Mouse (Mus musculus): Measurements from ENCODE around the gene Usp40. TPM values are rescaled to one million over a fixed set of nuclear protein-coding genes. Genes with fewer than 3 reads are reported as not detected.

The Usp40 gene
- polyA plus RNA-seq, 1 experiment, result 9.9 TPM

DNA sequence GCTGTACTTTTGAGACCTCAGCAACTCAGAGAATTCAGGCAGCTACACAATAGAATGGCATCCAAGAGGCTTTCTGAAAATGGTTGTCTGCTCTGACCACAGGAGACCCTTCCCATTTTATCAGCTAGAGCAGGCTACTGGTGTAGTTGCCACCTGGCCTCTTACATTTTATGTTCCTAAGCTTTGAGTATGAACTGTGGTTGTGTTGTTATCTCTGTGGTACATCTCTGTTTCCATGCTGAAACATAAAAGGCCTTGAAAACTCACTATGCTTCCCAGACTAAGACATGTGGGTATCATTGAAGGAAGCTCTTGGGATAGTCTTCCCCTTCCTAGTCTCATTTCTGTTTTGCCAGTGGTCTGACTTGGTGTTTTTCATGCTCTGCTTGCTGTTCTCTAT lies 106.2 kb downstream of the Usp40 start:
- Histone ChIP-seq H3K4me3 (replicated peaks; ENCODE audit: extremely low read depth, low read depth, low read length) (no peak overlapping the region), H3K4me1 (ENCODE audit: control insufficient read depth, insufficient read depth, low read length) (peaks cover 8% of the 10 kb centered on the region; the same call in 1 of the 2 replicates)
- DNase-seq, result no peak
- TF ChIP-seq CTCF (IDR thresholded peaks at IDR 0.05; ENCODE audit: insufficient read depth, low read length), result no peak
- TF ChIP-seq POLR2A (IDR thresholded peaks at IDR 0.05; ENCODE audit: borderline replicate concordance, extremely low read depth, low read depth, low read length), result no peak

DNA sequence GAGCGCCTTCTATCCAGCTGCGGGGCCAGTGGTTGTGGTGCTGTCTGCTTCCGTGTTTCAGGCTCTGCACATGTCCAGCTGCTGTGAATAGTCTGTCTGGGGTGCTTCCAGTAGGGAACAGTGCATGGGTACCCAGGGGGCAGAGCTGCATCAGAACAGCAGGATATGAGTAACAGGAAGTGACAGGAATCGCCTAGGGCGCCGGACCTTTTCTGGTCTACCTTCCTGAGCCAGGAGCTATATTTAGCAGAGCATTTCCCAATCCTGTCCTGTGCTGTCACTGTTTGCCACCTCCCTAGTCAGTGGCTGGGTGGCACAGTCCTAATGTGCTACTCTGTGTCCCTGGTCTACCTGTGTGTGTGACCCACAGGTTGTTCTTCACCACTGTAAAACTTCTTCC lies 107.4 kb downstream of the Usp40 start:
- no peak for DNase-seq
- 24% methylated on average over 6 of the region's 6 CpGs for WGBS
- no peak for TF ChIP-seq CTCF (IDR thresholded peaks at IDR 0.05; ENCODE audit: insufficient read depth, low read length)
- no peak for TF ChIP-seq POLR2A (IDR thresholded peaks at IDR 0.05; ENCODE audit: borderline replicate concordance, extremely low read depth, low read depth, low read length)

DNA sequence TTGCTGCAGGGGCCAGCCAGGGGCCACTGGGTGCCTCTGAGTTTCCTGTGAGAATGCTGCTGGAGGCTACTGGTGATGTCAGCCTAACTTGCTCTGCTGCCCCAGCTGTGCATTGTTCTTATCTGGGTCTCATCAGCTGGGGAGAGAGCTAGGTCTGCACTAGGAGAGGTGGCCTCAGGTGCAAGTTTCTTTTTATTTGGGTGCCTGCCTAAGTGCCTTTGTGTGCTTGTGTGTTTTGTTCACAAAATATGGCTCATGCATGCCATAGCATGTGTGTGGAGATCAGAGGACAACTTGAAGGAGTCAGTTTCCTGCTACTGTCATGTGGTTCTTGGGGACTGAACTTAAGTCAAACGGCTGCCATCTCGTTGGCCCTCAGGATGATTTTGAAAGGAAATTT lies 108.7 kb downstream of the Usp40 start:
- 23% methylated on average over 2 of the region's 2 CpGs for WGBS
- Histone ChIP-seq H3K4me3 (replicated peaks; ENCODE audit: extremely low read depth, low read depth, low read length) (no peak overlapping the region), H3K4me1 (ENCODE audit: control insufficient read depth, insufficient read depth, low read length) (peaks cover 8% of the 10 kb centered on the region; the same call in 1 of the 2 replicates)
- no peak for DNase-seq
- TF ChIP-seq POLR2A (IDR thresholded peaks at IDR 0.05; ENCODE audit: borderline replicate concordance, extremely low read depth, low read depth, low read length) (no peak), CTCF (IDR thresholded peaks at IDR 0.05; ENCODE audit: insufficient read depth, low read length) (no peak)

More for the DNA sequence above, 107.4 kb downstream of the Usp40 start:
- Histone ChIP-seq H3K4me1 (ENCODE audit: control insufficient read depth, insufficient read depth, low read length) (peaks cover 8% of the 10 kb centered on the region; the same call in 1 of the 2 replicates), H3K4me3 (replicated peaks; ENCODE audit: extremely low read depth, low read depth, low read length) (no peak overlapping the region)

DNA sequence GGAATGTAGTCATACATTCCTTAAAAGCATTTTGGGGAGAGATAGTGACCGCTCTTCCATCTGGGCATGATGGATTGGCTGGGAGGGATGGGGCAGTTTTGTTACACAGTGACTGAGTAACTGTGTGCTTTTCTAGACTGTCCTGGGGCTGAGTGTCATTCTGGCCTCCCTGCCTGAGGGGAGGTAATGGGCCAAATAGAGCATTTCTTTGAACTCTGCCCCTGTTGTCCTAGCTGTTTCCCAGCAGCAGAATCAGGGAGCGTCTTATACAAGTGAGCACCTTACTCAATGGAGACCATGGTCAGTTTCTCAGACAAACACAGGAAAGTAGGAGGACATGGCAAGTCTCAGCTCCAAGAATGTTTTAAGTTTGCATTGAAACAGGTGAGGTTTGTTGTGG lies 111.4 kb downstream of the Usp40 start:
- WGBS, result 85% methylated on average over 2 of the region's 2 CpGs
- Histone ChIP-seq H3K4me3 (replicated peaks; ENCODE audit: extremely low read depth, low read depth, low read length) (no peak overlapping the region), H3K4me1 (ENCODE audit: control insufficient read depth, insufficient read depth, low read length) (peaks cover 8% of the 10 kb centered on the region; the same call in 1 of the 2 replicates)
- DNase-seq, result no peak
- TF ChIP-seq CTCF (IDR thresholded peaks at IDR 0.05; ENCODE audit: insufficient read depth, low read length) (no peak), POLR2A (IDR thresholded peaks at IDR 0.05; ENCODE audit: borderline replicate concordance, extremely low read depth, low read depth, low read length) (no peak)

Other genes with a start within 250 kb of the Usp40 start
- gene Sag, start 204.9 kb downstream of the Usp40 start, polyA plus RNA-seq (2012; rRNA removed), result 0.38 and 0.86 TPM in 2 replicates
- 28.5 and 36.9 TPM in 2 replicates for gene Dgkd, start 155.3 kb downstream of the Usp40 start, polyA plus RNA-seq (2012; rRNA removed)
- not detected in 2 replicates for gene Ugt1a10, start 46.8 kb upstream of the Usp40 start, polyA plus RNA-seq (2012; rRNA removed)
- 0.09 TPM in 1 of 2 replicates, not detected in the other for gene Ugt1a9, start 62.2 kb upstream of the Usp40 start, polyA plus RNA-seq (2012; rRNA removed)
- gene Ugt1a8, start 79.3 kb upstream of the Usp40 start, polyA plus RNA-seq (2012; rRNA removed), result not detected in 2 replicates
- gene Ugt1a7c, start 86.5 kb upstream of the Usp40 start, polyA plus RNA-seq (2012; rRNA removed), result 4.8 and 6.1 TPM in 2 replicates
- 2.4 and 2.9 TPM in 2 replicates for gene Ugt1a6b, start 94.7 kb upstream of the Usp40 start, polyA plus RNA-seq (2012; rRNA removed)
- gene Ugt1a6a, start 126.3 kb upstream of the Usp40 start, polyA plus RNA-seq (2012; rRNA removed), result 34.5 and 45.3 TPM in 2 replicates
- 0.06 and 0.36 TPM in 2 replicates for gene Ugt1a5, start 157.5 kb upstream of the Usp40 start, polyA plus RNA-seq (2012; rRNA removed)
- gene Ugt1a2, start 192.1 kb upstream of the Usp40 start, polyA plus RNA-seq (2012; rRNA removed), result 0.11 and 0.12 TPM in 2 replicates
- gene Dnajb3, start 197.2 kb upstream of the Usp40 start, polyA plus RNA-seq (2012; rRNA removed), result 1.3 and 1.8 TPM in 2 replicates
- 0.11 and 1.3 TPM in 2 replicates for gene Ugt1a1, start 203.4 kb upstream of the Usp40 start, polyA plus RNA-seq (2012; rRNA removed)
- 0.17 and 0.20 TPM in 2 replicates for gene Mroh2a, start 218.4 kb upstream of the Usp40 start, polyA plus RNA-seq (2012; rRNA removed)